Mouse (Mus musculus): ENCODE results near the gene Atxn1. TPM values are rescaled to one million over a fixed set of nuclear protein-coding genes. Genes with fewer than 3 reads are reported as not detected.

Atxn1 gene
- polyA plus RNA-seq, 1 experiment from 2014 or later: 7.4 TPM

- Histone ChIP-seq H3K27me3 (ENCODE audit: control insufficient read depth, insufficient read depth, low read length) (no peaks in the 10 kb centered on the region), H3K4me3 (ENCODE audit: control insufficient read depth in 1 of 2, insufficient read depth in 1 of 2, low read depth in 1 of 2, low read length in 2 of 2) (no peak overlapping the region), H3K36me3 (ENCODE audit: control insufficient read depth, insufficient read depth, low read length) (no peaks in the 10 kb centered on the region), H3K4me1 (ENCODE audit: control insufficient read depth in 2 of 2, insufficient read depth in 2 of 2, low read length in 2 of 2) (peaks cover 6 to 25% of the 10 kb centered on the region in 2 experiments; a peak in 3 of 4 replicates), H3K27ac (replicated peaks in 1 of 2; ENCODE audit: control insufficient read depth in 1 of 2, insufficient read depth in 1 of 2, low read depth in 2 of 2, low read length in 2 of 2) (no peak overlapping the region), H3K9ac (ENCODE audit: low read length) (no peak overlapping the region), H3K9me3 (ENCODE audit: control insufficient read depth, low read length) (no peaks in the 10 kb centered on the region), H3K4me2 (ENCODE audit: low read length) (no peak overlapping the region)
- no peak for ATAC-seq (ENCODE audit: insufficient number of reproducible peaks, insufficient read depth, low FRiP score, low read depth)
- 60% methylated on average over 3 of the region's 3 CpGs for WGBS
Measured at GRCm38 (mm10) chr13:45882976-45883440, 81.8 kb downstream of the Atxn1 start.

DNA sequence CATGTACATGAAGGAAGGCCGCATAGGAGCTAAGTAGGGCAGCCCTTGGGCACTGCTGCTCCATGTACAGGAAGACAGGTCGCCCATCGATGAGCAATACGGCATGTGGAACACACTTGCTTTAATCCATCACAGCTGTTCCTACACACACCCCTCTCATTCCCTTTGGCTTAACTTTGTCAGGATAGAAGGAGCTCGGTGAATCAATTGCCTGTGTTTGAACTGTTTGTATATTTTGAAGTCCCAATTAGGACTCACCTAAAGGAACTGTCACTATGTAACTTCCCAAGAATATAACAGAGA is 84.3 kb downstream of the Atxn1 start:
- H3K27ac ChIP-seq (replicated peaks in 1 of 2; ENCODE audit: control insufficient read depth in 1 of 2, insufficient read depth in 1 of 2, low read depth in 2 of 2, low read length in 2 of 2): no peak overlapping the region
- H3K4me2 ChIP-seq (ENCODE audit: low read length): no peak overlapping the region
- no peak for ATAC-seq (ENCODE audit: insufficient number of reproducible peaks, insufficient read depth, low FRiP score, low read depth)
- no peak overlapping the region for H3K4me3 ChIP-seq (ENCODE audit: control insufficient read depth in 1 of 2, insufficient read depth in 1 of 2, low read depth in 1 of 2, low read length in 2 of 2)
- no peaks in the 10 kb centered on the region for H3K36me3 ChIP-seq (ENCODE audit: control insufficient read depth, insufficient read depth, low read length)
- H3K9ac ChIP-seq (ENCODE audit: low read length): no peak overlapping the region
- WGBS: 84% methylated on average over 5 of the region's 5 CpGs
- no peaks in the 10 kb centered on the region for H3K27me3 ChIP-seq (ENCODE audit: control insufficient read depth, insufficient read depth, low read length)
- H3K4me1 ChIP-seq (ENCODE audit: control insufficient read depth in 2 of 2, insufficient read depth in 2 of 2, low read length in 2 of 2): peaks cover 6 to 16% of the 10 kb centered on the region in 2 experiments; a peak in 2 of 4 replicates
- no peaks in the 10 kb centered on the region for H3K9me3 ChIP-seq (ENCODE audit: control insufficient read depth, low read length)

GRCm38 (mm10) chr13:45879746-45880542 is 84.9 kb downstream of the Atxn1 start:
- no peak overlapping the region for H3K27ac ChIP-seq (replicated peaks in 1 of 2; ENCODE audit: control insufficient read depth in 1 of 2, insufficient read depth in 1 of 2, low read depth in 2 of 2, low read length in 2 of 2)
- H3K9me3 ChIP-seq (ENCODE audit: control insufficient read depth, low read length): no peaks in the 10 kb centered on the region
- H3K36me3 ChIP-seq (ENCODE audit: control insufficient read depth, insufficient read depth, low read length): no peaks in the 10 kb centered on the region
- no peak overlapping the region for H3K4me2 ChIP-seq (ENCODE audit: low read length)
- H3K9ac ChIP-seq (ENCODE audit: low read length): no peak overlapping the region
- H3K4me3 ChIP-seq (ENCODE audit: control insufficient read depth in 1 of 2, insufficient read depth in 1 of 2, low read depth in 1 of 2, low read length in 2 of 2): no peak overlapping the region
- 84% methylated on average over 14 of the region's 14 CpGs for WGBS
- no peak for ATAC-seq (ENCODE audit: insufficient number of reproducible peaks, insufficient read depth, low FRiP score, low read depth)
- no peaks in the 10 kb centered on the region for H3K27me3 ChIP-seq (ENCODE audit: control insufficient read depth, insufficient read depth, low read length)
- H3K4me1 ChIP-seq (ENCODE audit: control insufficient read depth in 2 of 2, insufficient read depth in 2 of 2, low read length in 2 of 2): peaks cover 6 to 16% of the 10 kb centered on the region in 2 experiments; a peak in 2 of 4 replicates

DNA sequence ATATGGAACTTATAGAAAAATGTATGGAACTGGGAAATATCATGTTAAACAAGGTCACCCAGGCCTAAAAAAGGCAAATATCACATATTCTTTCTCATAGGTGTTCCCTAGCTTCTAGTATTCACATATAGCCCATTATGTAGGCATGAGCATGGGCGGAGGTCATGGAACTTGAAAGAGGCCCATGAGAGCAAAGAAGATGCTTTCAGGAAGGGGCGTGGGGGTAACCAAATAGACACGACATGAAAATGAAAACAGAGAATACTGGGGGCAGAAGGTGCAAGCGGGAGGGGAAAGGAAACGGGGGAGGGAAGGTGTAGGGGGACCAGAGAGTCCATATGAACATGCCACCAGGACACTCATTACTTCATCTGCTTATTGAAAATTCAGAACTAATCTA is 87.9 kb downstream of the Atxn1 start:
- ATAC-seq (ENCODE audit: insufficient number of reproducible peaks, insufficient read depth, low FRiP score, low read depth): no peak
- 88% methylated on average over 5 of the region's 5 CpGs for WGBS
- Histone ChIP-seq H3K27me3 (ENCODE audit: control insufficient read depth, insufficient read depth, low read length) (no peaks in the 10 kb centered on the region), H3K4me2 (ENCODE audit: low read length) (no peak overlapping the region), H3K9ac (ENCODE audit: low read length) (no peak overlapping the region), H3K4me1 (ENCODE audit: control insufficient read depth in 2 of 2, insufficient read depth in 2 of 2, low read length in 2 of 2) (peaks cover 5 to 7% of the 10 kb centered on the region in 2 experiments; a peak in 3 of 4 replicates), H3K27ac (replicated peaks in 1 of 2; ENCODE audit: control insufficient read depth in 1 of 2, insufficient read depth in 1 of 2, low read depth in 2 of 2, low read length in 2 of 2) (no peak overlapping the region), H3K9me3 (ENCODE audit: control insufficient read depth, low read length) (no peaks in the 10 kb centered on the region), H3K4me3 (ENCODE audit: control insufficient read depth in 1 of 2, insufficient read depth in 1 of 2, low read depth in 1 of 2, low read length in 2 of 2) (no peak overlapping the region), H3K36me3 (ENCODE audit: control insufficient read depth, insufficient read depth, low read length) (no peaks in the 10 kb centered on the region)

DNA sequence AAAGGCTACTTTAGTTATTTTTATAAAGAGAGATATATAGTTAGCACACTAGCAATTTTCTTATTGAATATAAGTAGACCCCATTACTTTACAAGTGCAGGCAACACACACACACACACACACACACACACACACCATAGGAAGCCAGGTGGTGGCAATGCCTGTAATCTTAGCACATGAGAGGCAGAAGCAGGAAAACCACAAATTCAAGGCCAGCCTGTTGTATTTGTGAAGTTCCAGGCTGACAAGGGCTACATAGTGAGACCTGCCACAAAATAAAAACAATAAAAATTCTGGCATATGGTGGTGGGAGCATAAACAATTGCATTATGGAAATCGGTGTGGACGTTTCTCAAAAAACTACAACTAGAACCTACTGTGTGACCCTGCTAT is 88.4 kb downstream of the Atxn1 start:
- no peak overlapping the region for H3K27ac ChIP-seq (replicated peaks in 1 of 2; ENCODE audit: control insufficient read depth in 1 of 2, insufficient read depth in 1 of 2, low read depth in 2 of 2, low read length in 2 of 2)
- 96% methylated on average over 2 of the region's 2 CpGs for WGBS

GRCm38 (mm10) chr13:45875686-45876367 is 89.0 kb downstream of the Atxn1 start:
- Histone ChIP-seq H3K4me3 (ENCODE audit: control insufficient read depth in 1 of 2, insufficient read depth in 1 of 2, low read depth in 1 of 2, low read length in 2 of 2) (no peak overlapping the region), H3K27me3 (ENCODE audit: control insufficient read depth, insufficient read depth, low read length) (no peaks in the 10 kb centered on the region), H3K9ac (ENCODE audit: low read length) (no peak overlapping the region), H3K27ac (replicated peaks in 1 of 2; ENCODE audit: control insufficient read depth in 1 of 2, insufficient read depth in 1 of 2, low read depth in 2 of 2, low read length in 2 of 2) (no peak overlapping the region), H3K36me3 (ENCODE audit: control insufficient read depth, insufficient read depth, low read length) (no peaks in the 10 kb centered on the region), H3K9me3 (ENCODE audit: control insufficient read depth, low read length) (no peaks in the 10 kb centered on the region), H3K4me1 (ENCODE audit: control insufficient read depth in 2 of 2, insufficient read depth in 2 of 2, low read length in 2 of 2) (peaks cover 5 to 7% of the 10 kb centered on the region in 2 experiments; a peak in 3 of 4 replicates), H3K4me2 (ENCODE audit: low read length) (no peak overlapping the region)
- 89% methylated on average over 6 of the region's 6 CpGs for WGBS
- ATAC-seq (ENCODE audit: insufficient number of reproducible peaks, insufficient read depth, low FRiP score, low read depth): no peak

More for the DNA sequence above, 88.4 kb downstream of the Atxn1 start:
- no peak overlapping the region for H3K4me3 ChIP-seq (ENCODE audit: control insufficient read depth in 1 of 2, insufficient read depth in 1 of 2, low read depth in 1 of 2, low read length in 2 of 2)
- no peak overlapping the region for H3K9ac ChIP-seq (ENCODE audit: low read length)
- H3K36me3 ChIP-seq (ENCODE audit: control insufficient read depth, insufficient read depth, low read length): no peaks in the 10 kb centered on the region
- H3K9me3 ChIP-seq (ENCODE audit: control insufficient read depth, low read length): no peaks in the 10 kb centered on the region
- H3K27me3 ChIP-seq (ENCODE audit: control insufficient read depth, insufficient read depth, low read length): no peaks in the 10 kb centered on the region
- H3K4me2 ChIP-seq (ENCODE audit: low read length): no peak overlapping the region
- H3K4me1 ChIP-seq (ENCODE audit: control insufficient read depth in 2 of 2, insufficient read depth in 2 of 2, low read length in 2 of 2): peaks cover 5 to 7% of the 10 kb centered on the region in 2 experiments; a peak in 3 of 4 replicates
- no peak for ATAC-seq (ENCODE audit: insufficient number of reproducible peaks, insufficient read depth, low FRiP score, low read depth)

- H3K9me3 ChIP-seq (ENCODE audit: control insufficient read depth, low read length): no peaks in the 10 kb centered on the region
- peaks cover 0 to 2% of the 10 kb centered on the region in 2 experiments; a peak in 1 of 4 replicates for H3K4me1 ChIP-seq (ENCODE audit: control insufficient read depth in 2 of 2, insufficient read depth in 2 of 2, low read length in 2 of 2)
- no peaks in the 10 kb centered on the region for H3K27me3 ChIP-seq (ENCODE audit: control insufficient read depth, insufficient read depth, low read length)
- ATAC-seq (ENCODE audit: insufficient number of reproducible peaks, insufficient read depth, low FRiP score, low read depth): no peak
- H3K36me3 ChIP-seq (ENCODE audit: control insufficient read depth, insufficient read depth, low read length): no peaks in the 10 kb centered on the region
- H3K27ac ChIP-seq (replicated peaks in 1 of 2; ENCODE audit: control insufficient read depth in 1 of 2, insufficient read depth in 1 of 2, low read depth in 2 of 2, low read length in 2 of 2): no peak overlapping the region
- no peak overlapping the region for H3K4me2 ChIP-seq (ENCODE audit: low read length)
- WGBS: 88% methylated on average over 4 of the region's 4 CpGs
- no peak overlapping the region for H3K9ac ChIP-seq (ENCODE audit: low read length)
- H3K4me3 ChIP-seq (ENCODE audit: control insufficient read depth in 1 of 2, insufficient read depth in 1 of 2, low read depth in 1 of 2, low read length in 2 of 2): no peak overlapping the region
Measured at GRCm38 (mm10) chr13:45874196-45874595, 90.6 kb downstream of the Atxn1 start.
